Mouse (Mus musculus) stomach, postnatal 0 days (tissue): ENCODE results near the gene Pars2.

ENCODE experiments used
- CTCF ChIP-seq: IDR thresholded peaks from 2 replicates; pipeline ENCODE4 v1.5.1; 2016; ENCODE audit warnings: antibody characterized with exemption, low read depth, mild to moderate bottlenecking, moderate library complexity
- EP300 ChIP-seq: optimal IDR thresholded peaks from 2 replicates; pipeline ENCODE3; 2016; ENCODE audit warnings: antibody characterized with exemption

DNA sequence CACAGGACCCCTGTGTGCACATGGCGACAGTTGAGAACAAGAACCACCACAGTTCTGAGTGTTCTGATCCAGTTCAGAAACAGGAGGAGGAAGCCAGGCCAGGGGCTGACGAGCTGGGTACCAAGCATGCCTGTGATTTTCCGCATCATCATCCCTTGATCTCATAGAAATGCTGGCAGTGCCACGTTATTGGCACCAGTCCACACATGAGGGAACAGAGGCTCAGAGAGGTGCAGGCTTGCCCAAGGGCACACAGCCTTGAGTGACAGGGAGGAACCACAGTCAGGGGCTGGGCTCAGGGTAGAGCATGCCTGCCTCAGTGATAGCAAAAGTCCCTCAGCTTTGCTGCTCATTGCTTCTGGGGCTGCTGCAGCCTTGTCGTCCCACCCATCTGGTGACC is 23.1 kb upstream of the Pars2 start:
- no peak for TF ChIP-seq CTCF
- no peak for TF ChIP-seq EP300
